Mouse (Mus musculus) heart, adult 2 months (tissue): ENCODE measurements around the gene Hist1h2ad. TPM values are rescaled to one million over a fixed set of nuclear protein-coding genes. Genes with fewer than 3 reads are reported as not detected.
"Not testable (repeated sequence)": the region's sequence is repeated elsewhere in the genome, so short reads cannot be mapped to it uniquely, and the experiment has no call there.

ENCODE experiments used
- DNase-seq, 2 experiments: peaks; one replicate each; pipeline ENCODE4 v3.0.0; 2021
- H3K27ac ChIP-seq: fragments of 200-600 bp; 2 replicates; pipeline ENCODE4 v1.8.1; 2022
- H3K27me3 ChIP-seq: fragments of 200-500 bp; 2 replicates; pipeline ENCODE4 v1.6.1; 2012; ENCODE audit warnings: mild to moderate bottlenecking, low read length, inconsistent platforms, mixed read lengths; ENCODE audit not compliant: control insufficient read depth, insufficient read depth
- H3K36me3 ChIP-seq: fragments of 200-500 bp; 2 replicates; pipeline ENCODE4 v1.6.1; 2012; ENCODE audit warnings: low read length, inconsistent platforms; ENCODE audit not compliant: control insufficient read depth, insufficient read depth
- H3K4me1 ChIP-seq: fragments of 200-500 bp; 2 replicates; pipeline ENCODE4 v1.6.1; 2011; ENCODE audit warnings: low read length; ENCODE audit not compliant: control insufficient read depth, insufficient read depth
- H3K4me3 ChIP-seq: fragments of 200-600 bp; 2 replicates; pipeline ENCODE4 v1.8.1; 2022
- H3K79me2 ChIP-seq: fragments of 200-500 bp; replicated peaks from 2 replicates; pipeline ENCODE4 v1.6.1; 2012; ENCODE audit warnings: mild to moderate bottlenecking, inconsistent platforms, low read length, moderate library complexity, mixed read lengths; ENCODE audit not compliant: control insufficient read depth, insufficient read depth
- H3K9ac ChIP-seq: fragments of 200-500 bp; 2 replicates; pipeline ENCODE4 v1.6.1; 2012; ENCODE audit warnings: low read depth, mild to moderate bottlenecking, control low read depth, inconsistent platforms, low read length, mixed read lengths
- CTCF ChIP-seq: fragments of 200-600 bp; IDR thresholded peaks from 2 replicates; pipeline ENCODE4 v1.8.1; 2022; ENCODE audit warnings: antibody characterized with exemption, mild to moderate bottlenecking, moderate library complexity
- EP300 ChIP-seq: fragments of 200-500 bp; IDR thresholded peaks from 2 replicates; pipeline ENCODE4 v1.6.1; 2011; ENCODE audit warnings: low read depth, low read length, control low read depth; ENCODE audit not compliant: insufficient read depth
- POLR2A ChIP-seq: fragments of 200-500 bp; IDR thresholded peaks from 2 replicates; pipeline ENCODE4 v1.6.1; 2011; ENCODE audit warnings: mild to moderate bottlenecking, low read depth, low read length, control low read depth; ENCODE audit not compliant: insufficient read depth
- WGBS: fragments of 180-500 bp; shearing (Covaris S2); methylation state at CpG from one replicate; pipeline ENCODE4 v1.1.7; 2018; 5-methylcytosine and 5-hydroxymethylcytosine counted together
- intact Hi-C: fragments of 180-260 bp; cut with DNase I; formaldehyde crosslinking; loops from one replicate; pipeline ENCODE4 v1.15.1; 2025
- polyA plus RNA-seq: library from polyadenylated mRNA; depleted of rRNA; stranded (reverse); fragments of >200 nt; gene quantifications from 2 replicates; pipeline ENCODE4 v1.2.3, GENCODE M21; 2012
- total RNA-seq, 2 experiments: library from RNA; stranded (reverse); gene quantifications; 2 replicates each; pipeline ENCODE4 v1.2.3; 2021

The Hist1h2ad gene
- total and polyA plus RNA-seq, 3 experiments: 0.61 to 2.8 (median 1.4) TPM

DNA sequence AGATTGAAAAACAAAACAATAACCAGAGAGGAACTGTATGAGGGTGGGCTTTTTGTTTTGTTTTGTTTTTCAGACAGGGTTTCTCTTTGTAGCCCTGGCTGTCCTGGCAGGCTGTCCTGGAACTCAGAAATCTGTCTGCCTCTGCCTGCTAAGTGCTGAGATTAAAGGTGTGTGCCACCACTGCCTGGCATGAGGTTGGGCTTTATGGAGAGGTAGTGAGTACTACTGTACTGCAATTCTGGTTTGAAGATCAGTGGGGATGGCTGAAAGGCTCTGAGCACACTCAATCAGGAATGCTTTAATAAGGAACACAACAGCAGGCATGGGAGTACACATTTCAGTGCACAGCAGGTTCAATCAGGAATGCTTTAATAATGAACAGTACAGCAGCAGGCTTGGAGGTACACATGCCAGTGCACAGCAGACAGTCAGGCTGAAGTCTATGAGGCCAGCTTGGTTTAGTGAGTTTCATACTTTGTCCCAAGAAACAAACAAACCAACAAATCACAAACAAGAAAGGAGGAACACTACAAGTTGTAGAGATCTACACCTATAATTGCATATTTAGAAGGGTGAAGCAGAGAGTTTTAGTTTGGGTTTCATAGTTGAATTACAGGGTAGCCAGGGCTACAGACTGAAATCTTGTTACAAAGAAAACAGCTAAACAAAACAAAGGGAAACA lies 9.3 kb downstream of the Hist1h2ad start:
- TF ChIP-seq CTCF (no peak), EP300 (no peak), POLR2A (no peak)
- Histone ChIP-seq H3K9ac (no peak overlapping the region), H3K27me3 (no peaks in the 10 kb centered on the region), H3K4me1 (peaks cover 4% of the 10 kb centered on the region), H3K79me2 (no peaks in the 10 kb centered on the region), H3K4me3 (no peak overlapping the region; the same call in 1 of the 2 replicates), H3K36me3 (peaks cover 4% of the 10 kb centered on the region; the same call in 1 of the 2 replicates), H3K27ac (no peak overlapping the region; the same call in 1 of the 2 replicates)
- DNase-seq: no peak
- intact Hi-C loops: loop anchor here (2.0 to 10.0 kb wide), 6 partner anchors 53 to 1869 kb away; partner anchors contain the start of genes Hist1h1b, Hist1h2ag, Hist1h2ai and Hist1h2an

DNA sequence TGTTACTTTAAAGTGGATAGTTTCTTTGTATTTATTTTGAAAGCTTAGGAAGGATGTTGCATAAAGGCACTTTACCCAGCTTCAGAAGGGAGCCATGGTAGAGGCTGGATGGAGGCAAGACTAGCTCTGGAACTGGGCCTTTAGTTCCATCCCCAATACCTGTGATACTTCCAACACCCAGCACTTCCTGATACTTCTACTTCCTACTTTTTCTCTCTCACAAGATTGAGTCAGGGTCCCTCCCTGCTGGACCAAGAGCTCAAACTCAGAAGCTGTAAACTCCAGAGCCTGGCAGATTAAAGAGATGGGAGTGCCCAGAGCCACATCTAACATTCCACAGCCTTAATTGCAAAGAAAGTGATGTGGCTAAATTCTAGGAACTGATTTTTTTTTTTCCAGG lies 10.2 kb downstream of the Hist1h2ad start:
- Histone ChIP-seq H3K36me3 (peaks cover 4% of the 10 kb centered on the region; the same call in 1 of the 2 replicates), H3K4me3 (peak overlapping the region; percentile 67), H3K79me2 (no peaks in the 10 kb centered on the region), H3K9ac (peak overlapping the region; percentile 23), H3K4me1 (peaks cover 4% of the 10 kb centered on the region), H3K27ac (peak overlapping the region; percentile 95), H3K27me3 (no peaks in the 10 kb centered on the region)
- DNase-seq: no peak
- intact Hi-C loops: loop anchor here (2.0 to 10.0 kb wide), 6 partner anchors 54 to 1870 kb away; partner anchors contain the start of genes Hist1h1b, Hist1h2ag, Hist1h2ai and Hist1h2an
- no peak for TF ChIP-seq POLR2A
- TF ChIP-seq CTCF: no peak
- no peak for TF ChIP-seq EP300

DNA sequence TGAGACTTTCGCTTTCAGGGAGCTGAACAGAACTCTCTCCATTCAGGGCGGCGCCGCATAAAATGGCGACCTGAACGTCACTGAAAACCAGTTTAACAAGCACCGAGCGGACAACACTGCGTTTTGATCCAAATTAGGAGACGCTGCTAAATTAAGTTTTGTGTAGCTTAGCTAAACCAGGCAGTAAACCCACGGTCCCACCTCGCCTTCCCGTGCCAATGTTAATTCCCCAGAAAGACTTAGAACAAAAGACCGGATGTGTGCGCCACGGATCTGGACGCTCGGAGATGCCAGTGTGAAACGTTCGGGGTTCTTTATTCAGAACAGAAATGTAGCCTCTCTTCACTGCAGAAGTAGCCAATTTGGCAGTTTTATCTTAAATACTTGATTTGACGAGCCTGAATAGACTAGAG lies 10.9 kb downstream of the Hist1h2ad start:
- peak overlapping the region; percentile 73 for H3K9ac ChIP-seq
- no peak for TF ChIP-seq CTCF
- peak; percentile 57 for TF ChIP-seq POLR2A
- TF ChIP-seq EP300: no peak
- H3K4me1 ChIP-seq: peaks cover 4% of the 10 kb centered on the region
- H3K79me2 ChIP-seq: no peaks in the 10 kb centered on the region
- intact Hi-C loops: loop anchor here (2.0 to 10.0 kb wide), 4 partner anchors 54 to 1870 kb away; partner anchors contain the start of genes Hist1h1b, Hist1h2ai, Hist1h2an and Hist1h2bc
- H3K4me3 ChIP-seq: peak overlapping the region; percentile 67
- H3K36me3 ChIP-seq: peaks cover 4% of the 10 kb centered on the region; the same call in 1 of the 2 replicates
- peak overlapping the region; percentile 95 for H3K27ac ChIP-seq
- peak; percentile 79 to 83 for DNase-seq
- WGBS: under 1% methylated on average over 21 of the region's 21 CpGs
- no peaks in the 10 kb centered on the region for H3K27me3 ChIP-seq

DNA sequence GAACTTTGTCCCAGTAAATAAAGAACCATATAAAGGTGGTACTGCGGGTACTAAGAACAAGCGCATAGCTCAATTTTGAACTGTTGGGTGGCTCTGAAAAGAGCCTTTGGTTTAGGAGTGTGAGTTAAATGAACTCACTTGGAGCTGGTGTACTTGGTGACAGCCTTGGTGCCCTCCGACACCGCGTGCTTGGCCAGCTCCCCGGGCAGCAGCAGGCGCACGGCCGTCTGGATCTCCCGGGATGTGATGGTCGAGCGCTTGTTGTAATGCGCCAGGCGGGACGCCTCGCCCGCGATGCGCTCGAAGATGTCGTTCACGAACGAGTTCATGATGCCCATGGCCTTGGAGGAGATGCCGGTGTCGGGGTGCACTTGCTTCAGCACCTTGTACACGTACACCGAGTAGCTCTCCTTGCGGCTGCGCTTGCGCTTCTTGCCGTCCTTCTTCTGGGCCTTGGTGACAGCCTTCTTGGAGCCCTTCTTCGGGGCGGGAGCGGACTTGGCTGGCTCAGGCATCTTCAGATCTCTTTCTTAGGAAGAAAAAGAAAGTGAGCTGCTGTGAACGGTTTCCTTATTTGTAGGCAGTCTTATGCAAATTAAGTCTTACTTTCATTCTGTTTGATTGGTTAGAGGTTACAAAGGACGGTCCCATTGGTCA lies 11.4 kb downstream of the Hist1h2ad start:
- not testable (repeated sequence) for H3K36me3 ChIP-seq, H3K79me2 ChIP-seq, H3K4me1 ChIP-seq, H3K27me3 ChIP-seq
- Histone ChIP-seq H3K4me3 (peak overlapping the region; percentile 67), H3K9ac (peak overlapping the region; percentile 79), H3K27ac (peak overlapping the region; percentile 95)
- TF ChIP-seq POLR2A: peak; percentile 96
- WGBS: under 1% methylated on average over 35 of the region's 36 CpGs
- intact Hi-C loops: loop anchor here (1.0 to 10.0 kb wide), 6 partner anchors 36 to 1871 kb away; partner anchors contain the start of genes Hist1h1b, Hist1h2ai, Hist1h2an and Hist1h2bc
- DNase-seq: peak; percentile 77 to 80

DNA sequence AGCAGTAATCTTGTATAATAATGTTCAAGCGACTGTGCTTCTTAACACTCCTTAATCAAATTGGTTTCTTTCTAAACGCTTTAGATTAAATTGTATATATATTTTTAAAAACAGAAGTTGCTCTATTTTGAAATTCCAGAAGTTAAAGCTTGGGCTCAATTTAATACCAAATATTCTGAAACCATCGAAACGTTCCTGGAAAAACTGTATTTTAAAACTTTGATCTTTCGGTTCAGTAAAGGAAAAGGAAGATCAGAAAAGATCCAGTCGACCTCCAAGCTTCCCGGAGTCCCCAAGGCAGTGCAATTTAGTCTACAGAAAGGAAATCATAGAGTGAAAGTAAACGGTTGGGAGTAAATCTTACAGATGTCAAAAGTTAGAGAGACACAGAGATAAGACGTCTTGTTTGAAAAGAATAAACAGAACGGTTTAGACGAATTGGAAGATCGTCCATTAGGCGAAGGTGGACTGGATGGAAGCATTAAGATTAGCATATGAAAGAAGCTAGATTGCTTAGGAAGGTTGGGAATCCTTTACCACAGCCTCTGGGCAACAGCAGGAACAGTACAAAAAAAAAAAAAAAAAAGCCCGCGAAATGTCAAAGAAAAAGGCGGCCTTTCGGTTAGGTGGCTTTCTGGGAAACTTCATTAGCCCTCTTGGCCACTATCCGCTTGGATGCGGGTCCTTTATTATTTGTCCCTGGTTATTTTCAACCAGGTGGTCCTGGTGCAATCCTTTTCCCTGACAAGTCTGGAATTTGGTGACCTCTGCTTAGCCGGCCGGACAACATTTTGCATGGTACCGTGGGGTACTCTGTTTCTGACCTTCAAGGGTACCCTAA lies 12.1 kb downstream of the Hist1h2ad start:
- Histone ChIP-seq H3K79me2 (no peaks in the 10 kb centered on the region), H3K9ac (peak overlapping the region; percentile 60; the same call in 1 of the 2 replicates), H3K27ac (peak overlapping the region; percentile 95), H3K36me3 (peaks cover 4% of the 10 kb centered on the region; the same call in 1 of the 2 replicates), H3K4me1 (peaks cover 4% of the 10 kb centered on the region), H3K4me3 (peak overlapping the region; percentile 67), H3K27me3 (no peaks in the 10 kb centered on the region)
- intact Hi-C loops: loop anchor here (1.0 to 10.0 kb wide), 4 partner anchors 35 to 1872 kb away; partner anchors contain the start of genes Hist1h1b, Hist1h2ai, Hist1h2an and Hist1h2be
- TF ChIP-seq EP300: no peak
- TF ChIP-seq POLR2A: no peak
- TF ChIP-seq CTCF: no peak
- no peak for DNase-seq
- 1% methylated on average over 22 of the region's 22 CpGs for WGBS
